Mouse (Mus musculus) lung, embryonic 15.5 days (tissue): ENCODE results near the gene Ryk. TPM values are rescaled to one million over a fixed set of nuclear protein-coding genes. Genes with fewer than 3 reads are reported as not detected.

ENCODE experiments used
- ATAC-seq: fragments of 200-750 bp; cut with Nextera tagmentation; 2 replicates; pipeline ENCODE4 v1.8.0; 2017; ENCODE audit warnings: moderate number of reproducible peaks, borderline replicate concordance; ENCODE audit not compliant: low FRiP score, low TSS enrichment; ENCODE audit errors: extremely low read depth
- H3K27ac ChIP-seq: fragments of 300-500 bp; sonication (generic); 2 replicates; pipeline ENCODE4 v1.5.1; 2015; ENCODE audit warnings: moderate library complexity, mild to moderate bottlenecking, inconsistent platforms
- H3K27me3 ChIP-seq: fragments of 300-500 bp; sonication (generic); 2 replicates; pipeline ENCODE4 v1.6.1; 2015; ENCODE audit warnings: inconsistent platforms
- H3K36me3 ChIP-seq: fragments of 300-500 bp; sonication (generic); 2 replicates; pipeline ENCODE4 v1.6.1; 2015; ENCODE audit warnings: inconsistent platforms
- H3K4me1 ChIP-seq: fragments of 300-500 bp; sonication (generic); 2 replicates; pipeline ENCODE4 v1.6.1; 2015; ENCODE audit warnings: inconsistent platforms
- H3K4me2 ChIP-seq: fragments of 300-500 bp; sonication (generic); 2 replicates; pipeline ENCODE4 v1.6.1; 2015; ENCODE audit warnings: inconsistent platforms, mild to moderate bottlenecking, moderate library complexity
- H3K4me3 ChIP-seq: fragments of 300-500 bp; sonication (generic); 2 replicates; pipeline ENCODE4 v1.5.1; 2015; ENCODE audit warnings: mild to moderate bottlenecking, inconsistent platforms
- H3K9ac ChIP-seq: fragments of 300-500 bp; sonication (generic); 2 replicates; pipeline ENCODE4 v1.6.1; 2015; ENCODE audit warnings: inconsistent platforms
- H3K9me3 ChIP-seq: fragments of 300-500 bp; sonication (generic); 2 replicates; pipeline ENCODE4 v1.6.1; 2016; ENCODE audit warnings: inconsistent platforms
- WGBS: fragments of 180-500 bp; shearing (Covaris S2); methylation state at CpG from one replicate; pipeline ENCODE4 v1.1.7; 2015; 5-methylcytosine and 5-hydroxymethylcytosine counted together
- polyA plus RNA-seq: library from polyadenylated mRNA; unstranded; fragments of >200 nt; fragmentation: Nextera tagmentation; extraction: Ambion mirVana; gene quantifications from 2 replicates; pipeline ENCODE4 v1.2.1, GENCODE M21; 2015

Ryk gene
- polyA plus RNA-seq, result 23.4 and 25.6 TPM in 2 replicates

DNA sequence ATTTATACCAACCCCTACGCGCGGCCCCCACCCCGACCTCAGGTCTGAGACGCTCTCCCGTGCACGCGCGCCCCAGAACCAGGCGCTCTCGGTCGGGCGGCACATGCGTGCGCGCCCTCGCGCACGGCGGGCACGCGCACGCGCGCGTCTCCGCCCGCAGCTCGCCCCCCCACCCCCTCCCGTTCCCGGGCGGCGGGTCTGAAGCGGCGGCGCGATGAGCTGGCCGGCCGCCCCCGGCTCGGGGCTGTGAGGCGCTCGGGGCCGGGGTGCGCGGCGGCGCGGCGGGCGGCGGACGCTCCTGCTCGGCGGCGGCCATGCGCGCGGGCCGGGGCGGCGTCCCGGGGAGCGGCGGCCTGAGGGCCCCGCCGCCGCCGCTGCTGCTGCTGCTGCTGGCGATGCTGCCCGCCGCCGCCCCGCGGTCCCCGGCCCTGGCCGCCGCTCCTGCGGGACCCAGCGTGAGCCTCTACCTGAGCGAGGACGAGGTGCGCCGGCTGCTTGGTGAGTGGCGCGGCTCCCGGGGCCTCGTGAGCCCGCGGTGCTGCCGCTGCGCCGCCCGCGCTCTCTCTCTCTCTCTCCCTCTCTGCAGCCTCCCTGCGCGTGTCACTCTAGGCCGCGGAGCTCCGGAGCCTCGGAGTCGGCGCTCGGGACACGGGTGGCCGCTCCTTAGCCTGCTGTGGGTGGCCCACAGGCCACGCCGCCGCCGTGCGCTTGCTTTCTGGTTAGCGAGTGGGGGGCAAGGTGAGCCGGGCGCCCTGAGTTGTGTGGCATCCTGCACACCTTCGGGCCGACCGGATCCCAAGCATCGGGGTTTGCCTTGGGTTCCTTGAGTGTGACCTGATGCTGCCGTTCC lies at the start of gene Ryk:
Ryk (plus strand) TSS at position 176 of the 850 bp plus-strand sequence.
- H3K4me1 ChIP-seq, result peaks cover 30% of the 10 kb centered on the region
- peak within 1 kb of the TSS; percentile 80 for H3K9ac ChIP-seq
- peak within 1 kb of the TSS; percentile 89 for H3K27ac ChIP-seq
- peak within 1 kb of the TSS; percentile 60 for H3K4me2 ChIP-seq
- no peaks in the 10 kb centered on the region for H3K27me3 ChIP-seq
- H3K9me3 ChIP-seq, result no peaks in the 10 kb centered on the region
- peak within 1 kb of the TSS; percentile 62 for H3K4me3 ChIP-seq
- ATAC-seq, result peak; percentile 83
- under 1% methylated on average over 87 of the region's 119 CpGs for WGBS
- H3K36me3 ChIP-seq, result no peaks in the 10 kb centered on the region

DNA sequence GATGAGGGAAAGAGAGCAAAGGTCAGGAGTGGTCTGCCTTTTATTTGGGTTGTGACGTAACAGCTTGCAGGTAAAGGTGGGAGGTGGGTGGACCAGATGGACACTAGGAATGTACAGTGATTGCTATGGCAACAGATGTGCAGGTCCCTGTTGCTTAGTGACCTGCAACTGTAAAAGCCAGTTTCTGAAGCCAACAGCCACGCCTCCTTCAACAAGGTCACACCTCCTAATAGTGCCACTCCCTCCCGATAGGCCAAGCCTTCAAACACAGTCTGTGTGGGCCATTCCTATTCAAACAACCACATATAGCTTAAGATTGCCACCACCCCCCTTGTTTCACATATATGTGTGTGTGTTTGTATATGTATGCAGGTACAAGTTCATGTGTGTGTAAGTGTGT lies 45.2 kb upstream of the Ryk start:
- peaks cover 13% of the 10 kb centered on the region; the same call in 1 of the 2 replicates for H3K4me1 ChIP-seq

DNA sequence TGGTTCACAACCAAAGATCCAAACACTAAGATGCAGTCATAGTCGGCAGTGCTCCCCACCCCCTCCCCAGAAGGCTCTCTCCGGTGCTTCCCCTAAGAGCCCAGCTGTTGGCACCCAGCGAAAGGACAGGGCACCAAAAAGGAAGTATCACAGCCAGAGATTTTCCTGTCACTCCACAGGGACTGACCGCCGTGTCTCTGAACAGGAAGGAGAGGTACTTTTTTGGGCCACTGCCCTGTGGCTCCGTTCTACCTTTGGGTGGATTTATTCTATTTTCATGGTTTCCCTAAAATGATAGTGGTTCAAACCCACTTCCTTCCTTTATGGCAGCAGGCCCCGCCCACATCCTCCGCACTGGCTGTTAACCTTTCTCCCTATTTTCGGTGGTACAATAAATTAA lies 42.9 kb upstream of the Ryk start:
- H3K9ac ChIP-seq, result no peak overlapping the region
- no peaks in the 10 kb centered on the region for H3K36me3 ChIP-seq
- 36% methylated on average over 9 of the region's 9 CpGs for WGBS
- no peak overlapping the region for H3K4me3 ChIP-seq
- H3K4me2 ChIP-seq, result peak overlapping the region; percentile 19; the same call in 1 of the 2 replicates
- H3K4me1 ChIP-seq, result peaks cover 9% of the 10 kb centered on the region; the same call in 1 of the 2 replicates
- H3K27me3 ChIP-seq, result 0 out of 2 replicates have a peak, but pooled peaks cover 3% of the 10 kb centered on the region
- H3K27ac ChIP-seq, result no peak overlapping the region
- ATAC-seq, result no peak
- no peaks in the 10 kb centered on the region for H3K9me3 ChIP-seq

More for the DNA sequence above, 45.2 kb upstream of the Ryk start:
- Histone ChIP-seq H3K4me2 (no peak overlapping the region), H3K27me3 (no peaks in the 10 kb centered on the region), H3K27ac (no peak overlapping the region), H3K9ac (no peak overlapping the region), H3K36me3 (no peaks in the 10 kb centered on the region), H3K9me3 (no peaks in the 10 kb centered on the region), H3K4me3 (no peak overlapping the region)
- 62% methylated on average over 3 of the region's 3 CpGs for WGBS
- no peak for ATAC-seq

DNA sequence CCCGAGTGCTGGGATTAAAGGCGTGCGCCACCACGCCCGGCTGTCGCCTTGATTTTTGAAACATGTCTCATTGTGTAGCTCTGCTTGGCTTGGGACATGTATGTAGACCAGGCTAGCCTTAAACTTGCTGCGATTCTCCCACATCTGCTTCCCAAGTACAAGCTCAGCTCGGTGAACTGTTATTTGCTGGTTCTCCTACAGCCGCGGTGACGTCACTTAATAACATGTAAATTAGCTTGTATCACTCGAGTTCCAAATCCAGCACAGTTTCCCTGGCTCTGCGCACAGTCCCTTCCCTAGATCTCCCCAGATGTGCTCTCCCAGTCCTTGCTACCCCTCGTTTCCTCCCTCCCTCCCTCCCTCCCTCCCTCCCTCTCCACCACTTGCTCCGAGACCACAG lies 41.9 kb upstream of the Ryk start:
- Histone ChIP-seq H3K9ac (no peak overlapping the region), H3K36me3 (no peaks in the 10 kb centered on the region), H3K4me1 (peaks cover 9% of the 10 kb centered on the region; the same call in 1 of the 2 replicates), H3K4me2 (no peak overlapping the region), H3K27me3 (0 out of 2 replicates have a peak, but pooled peaks cover 3% of the 10 kb centered on the region), H3K27ac (no peak overlapping the region), H3K9me3 (no peaks in the 10 kb centered on the region), H3K4me3 (no peak overlapping the region)
- 58% methylated on average over 15 of the region's 15 CpGs for whole genome bisulfite sequencing
- no peak for ATAC-seq

DNA sequence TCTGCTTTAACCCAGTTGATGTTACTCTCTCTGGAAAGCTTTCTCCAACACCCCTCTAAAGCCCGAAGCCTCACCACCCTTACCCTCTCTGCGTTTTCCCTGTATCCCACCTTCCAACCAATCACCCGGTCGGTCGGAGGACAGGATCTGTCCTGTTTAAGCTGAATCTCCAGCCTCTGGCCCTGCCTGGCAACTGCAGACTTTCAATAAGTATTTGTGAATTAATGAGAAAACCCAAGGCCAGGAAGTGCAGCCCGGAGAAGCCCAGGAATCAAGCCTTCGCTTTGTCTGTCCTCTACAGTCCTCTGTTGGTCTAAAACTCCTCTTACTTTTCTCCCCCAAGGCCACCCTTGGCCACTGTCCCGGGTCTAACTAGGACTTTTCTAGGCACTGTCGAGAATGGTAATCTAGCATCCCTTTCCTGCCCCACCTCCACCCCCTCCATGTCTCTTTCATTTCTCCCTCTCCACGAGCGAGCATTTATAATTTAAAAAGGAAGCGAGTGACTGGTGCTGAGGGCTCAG lies 41.4 kb upstream of the Ryk start:
- H3K4me2 ChIP-seq, result no peak overlapping the region
- H3K36me3 ChIP-seq, result no peaks in the 10 kb centered on the region
- no peak overlapping the region for H3K4me3 ChIP-seq
- ATAC-seq, result no peak
- no peaks in the 10 kb centered on the region for H3K9me3 ChIP-seq
- H3K9ac ChIP-seq, result no peak overlapping the region
- peaks cover 9% of the 10 kb centered on the region; the same call in 1 of the 2 replicates for H3K4me1 ChIP-seq
- 0 out of 2 replicates have a peak, but pooled peaks cover 3% of the 10 kb centered on the region for H3K27me3 ChIP-seq
- WGBS, result 49% methylated on average over 12 of the region's 12 CpGs
- H3K27ac ChIP-seq, result no peak overlapping the region

DNA sequence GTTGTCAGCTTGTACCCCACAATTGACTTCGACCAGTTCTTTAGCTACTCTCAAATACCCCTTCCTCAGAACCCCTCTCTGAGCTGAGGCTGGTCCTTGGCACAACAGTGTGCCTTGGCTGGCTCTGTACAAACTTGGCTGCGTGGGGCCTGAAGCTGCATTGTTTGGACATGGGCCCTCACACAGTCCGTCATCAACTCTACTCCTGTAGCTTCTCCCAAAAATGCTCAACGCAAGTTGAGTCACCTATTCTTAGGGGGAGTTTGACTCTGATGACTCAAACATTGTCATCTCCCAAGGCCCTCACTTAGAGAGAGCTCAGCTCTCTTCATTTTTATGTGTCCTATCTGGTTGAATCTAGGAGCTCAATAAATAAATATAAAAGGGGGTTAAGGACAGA lies 36.3 kb upstream of the Ryk start:
- Histone ChIP-seq H3K4me3 (no peak overlapping the region), H3K9ac (no peak overlapping the region), H3K4me1 (peaks cover 3% of the 10 kb centered on the region; the same call in 1 of the 2 replicates), H3K36me3 (no peaks in the 10 kb centered on the region), H3K27me3 (0 out of 2 replicates have a peak, but pooled peaks cover 3% of the 10 kb centered on the region), H3K9me3 (no peaks in the 10 kb centered on the region), H3K4me2 (no peak overlapping the region), H3K27ac (no peak overlapping the region)
- no peak for ATAC-seq
- 77% methylated on average over 4 of the region's 4 CpGs for WGBS

DNA sequence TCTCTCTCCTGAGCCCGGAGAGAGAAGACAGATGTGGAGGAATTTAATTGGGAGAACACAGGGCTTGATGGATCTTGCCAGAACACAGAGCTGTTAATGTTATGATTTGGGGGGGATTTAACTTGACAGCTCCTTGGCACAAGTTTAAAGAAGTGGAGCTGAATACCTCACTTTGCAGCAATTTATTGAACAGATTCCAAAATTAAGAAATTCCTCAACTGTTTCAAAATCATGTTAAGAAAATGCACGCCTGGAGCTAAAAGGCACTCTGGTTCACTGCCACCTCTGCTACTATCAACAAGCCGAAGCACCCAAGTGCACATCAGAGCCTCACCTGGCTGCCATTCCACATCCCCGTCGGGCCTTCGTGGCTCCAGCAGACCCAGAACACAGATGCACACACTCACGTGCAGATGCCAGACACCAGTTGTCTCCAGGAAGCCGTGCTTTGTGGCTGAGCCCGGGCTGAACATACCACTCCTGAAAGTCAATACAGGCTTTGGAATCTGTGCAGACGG lies 28.6 kb upstream of the Ryk start:
- Histone ChIP-seq H3K36me3 (no peaks in the 10 kb centered on the region), H3K4me3 (no peak overlapping the region), H3K4me1 (peaks cover 14% of the 10 kb centered on the region; the same call in 1 of the 2 replicates), H3K9ac (no peak overlapping the region), H3K4me2 (no peak overlapping the region), H3K9me3 (no peaks in the 10 kb centered on the region), H3K27ac (no peak overlapping the region; the same call in 1 of the 2 replicates), H3K27me3 (no peaks in the 10 kb centered on the region)
- 0 out of 2 replicates have a peak, but pooled peaks have one; percentile 12 for ATAC-seq
- 42% methylated on average over 10 of the region's 10 CpGs for WGBS

DNA sequence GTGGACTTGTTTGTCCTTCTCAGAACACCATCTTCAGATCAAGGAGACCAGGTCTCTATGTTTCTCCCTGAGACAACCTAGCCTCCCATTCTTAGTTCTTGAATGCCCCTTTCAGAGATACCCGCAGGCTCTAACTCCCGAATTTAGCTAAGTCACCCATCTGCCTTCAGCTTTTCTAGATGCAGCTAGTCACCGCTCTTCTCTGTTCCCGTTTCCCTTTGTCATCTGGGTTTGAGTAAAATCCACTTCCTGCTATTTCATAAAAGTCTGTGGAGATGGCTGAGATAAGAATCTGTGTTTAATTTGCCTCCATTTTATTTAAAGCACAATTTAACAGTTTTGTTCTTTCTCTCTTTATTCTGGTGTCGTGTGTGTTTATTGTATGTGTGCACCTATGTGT lies 23.5 kb upstream of the Ryk start:
- H3K27me3 ChIP-seq, result no peaks in the 10 kb centered on the region
- no peak overlapping the region for H3K27ac ChIP-seq
- H3K36me3 ChIP-seq, result no peaks in the 10 kb centered on the region
- no peak for ATAC-seq
- WGBS, result 71% methylated on average over 5 of the region's 5 CpGs
- peaks cover 10% of the 10 kb centered on the region; the same call in 1 of the 2 replicates for H3K4me1 ChIP-seq
- no peaks in the 10 kb centered on the region for H3K9me3 ChIP-seq
- no peak overlapping the region for H3K4me3 ChIP-seq
- H3K4me2 ChIP-seq, result no peak overlapping the region
- no peak overlapping the region for H3K9ac ChIP-seq

DNA sequence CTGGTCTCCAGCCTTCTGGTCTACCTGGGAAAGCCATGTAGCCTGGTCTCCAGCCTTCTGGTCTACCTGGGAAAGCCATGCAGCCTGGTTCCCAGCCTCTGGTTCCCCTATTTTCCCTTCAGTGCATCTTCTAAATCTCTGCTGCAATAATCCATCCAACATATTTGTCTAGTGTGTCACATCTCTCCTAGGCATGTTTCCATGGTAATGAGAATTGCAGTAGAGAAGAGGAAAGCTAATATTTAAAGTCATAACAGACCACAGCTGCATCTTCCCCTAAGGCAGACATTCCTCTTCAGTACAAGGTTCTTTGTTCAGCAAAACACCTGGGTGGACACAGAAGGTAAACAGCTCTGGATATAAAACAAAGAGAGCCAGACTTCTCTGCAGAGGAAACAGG lies 16.5 kb upstream of the Ryk start:
- no peak overlapping the region for H3K4me2 ChIP-seq
- no peak overlapping the region for H3K4me3 ChIP-seq
- no peak overlapping the region for H3K9ac ChIP-seq
- no peaks in the 10 kb centered on the region for H3K9me3 ChIP-seq
- no peaks in the 10 kb centered on the region for H3K4me1 ChIP-seq
- no peaks in the 10 kb centered on the region for H3K36me3 ChIP-seq
- no peaks in the 10 kb centered on the region for H3K27me3 ChIP-seq
- H3K27ac ChIP-seq, result no peak overlapping the region
- ATAC-seq, result no peak

DNA sequence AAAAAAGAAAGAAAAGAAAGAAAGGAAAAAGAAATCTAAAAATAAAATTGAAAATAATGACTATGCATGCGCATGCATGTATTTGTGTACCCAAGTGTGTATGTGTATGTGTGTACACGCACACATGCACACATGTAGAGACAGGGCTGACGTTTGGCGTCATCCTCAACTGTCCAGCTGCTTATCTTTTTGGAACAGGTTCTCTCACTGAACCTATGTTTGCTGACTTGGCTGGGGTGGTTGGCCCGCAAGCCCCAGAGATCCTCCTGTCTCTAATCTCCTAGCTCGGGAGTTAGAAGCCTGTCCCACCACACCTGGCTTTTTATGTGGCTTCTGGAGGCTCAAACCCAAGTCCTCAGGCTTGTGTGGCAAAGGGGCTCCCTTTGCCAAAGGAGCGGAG lies 6.1 kb upstream of the Ryk start:
- 77% methylated on average over 7 of the region's 7 CpGs for WGBS
- no peak overlapping the region for H3K4me2 ChIP-seq
- no peaks in the 10 kb centered on the region for H3K36me3 ChIP-seq
- no peaks in the 10 kb centered on the region for H3K9me3 ChIP-seq
- H3K4me3 ChIP-seq, result no peak overlapping the region
- H3K4me1 ChIP-seq, result no peaks in the 10 kb centered on the region
- H3K27ac ChIP-seq, result no peak overlapping the region
- no peak for ATAC-seq
- no peaks in the 10 kb centered on the region for H3K27me3 ChIP-seq
- H3K9ac ChIP-seq, result no peak overlapping the region

DNA sequence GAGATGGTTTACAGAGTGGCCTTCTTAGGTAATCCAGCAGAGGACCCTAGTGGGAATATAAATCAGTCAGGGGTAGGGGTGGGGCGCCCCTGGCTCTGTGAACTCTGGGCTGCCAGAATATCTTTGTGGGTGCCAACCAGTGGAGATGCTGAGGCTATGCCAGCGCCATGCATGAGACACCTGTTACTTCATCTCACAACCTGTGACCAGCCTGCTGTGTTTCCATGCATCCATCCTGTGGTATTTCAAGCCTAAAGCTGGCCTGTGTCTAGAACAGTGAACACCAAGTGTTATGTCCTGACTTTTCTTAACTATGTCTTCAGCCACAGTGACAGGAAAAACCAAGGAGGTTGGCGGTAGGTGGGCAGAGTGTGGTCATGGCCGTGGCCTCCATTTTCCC lies 3.2 kb upstream of the Ryk start:
- Histone ChIP-seq H3K4me1 (peaks cover 7% of the 10 kb centered on the region), H3K27ac (no peak overlapping the region), H3K9ac (no peak overlapping the region), H3K36me3 (no peaks in the 10 kb centered on the region), H3K4me3 (no peak overlapping the region), H3K9me3 (no peaks in the 10 kb centered on the region), H3K4me2 (no peak overlapping the region), H3K27me3 (no peaks in the 10 kb centered on the region)
- WGBS, result 86% methylated on average over 4 of the region's 4 CpGs
- ATAC-seq, result no peak

DNA sequence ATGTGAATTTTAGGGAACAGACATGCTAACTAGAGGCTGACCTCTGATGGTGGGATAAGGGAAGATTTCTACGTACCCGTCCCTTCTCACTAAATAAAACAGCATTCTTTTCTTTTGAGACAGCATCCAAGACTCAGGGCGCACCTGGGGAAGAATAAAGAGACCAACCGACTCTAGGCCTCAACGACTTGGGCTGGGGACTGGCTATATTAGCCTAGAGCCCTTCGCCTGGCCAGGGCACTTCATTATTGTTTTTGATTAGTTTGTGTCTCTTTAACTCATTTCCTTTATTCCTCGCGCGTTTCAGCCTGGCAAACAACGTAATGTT lies 339 bp upstream of the Ryk start:
- H3K27me3 ChIP-seq, result no peaks in the 10 kb centered on the region
- ATAC-seq, result no peak; the same call in 1 of the 2 replicates
- H3K4me1 ChIP-seq, result peaks cover 26% of the 10 kb centered on the region
- no peaks in the 10 kb centered on the region for H3K9me3 ChIP-seq
- WGBS, result 15% methylated on average over 10 of the region's 10 CpGs
- H3K36me3 ChIP-seq, result no peaks in the 10 kb centered on the region
- peak overlapping the region; percentile 60 for H3K4me2 ChIP-seq
- H3K4me3 ChIP-seq, result peak overlapping the region; percentile 62
- peak overlapping the region; percentile 80 for H3K9ac ChIP-seq
- H3K27ac ChIP-seq, result no peak overlapping the region
